Mouse (Mus musculus): ENCODE results near the gene Zmat5. TPM values are rescaled to one million over a fixed set of nuclear protein-coding genes. Genes with fewer than 3 reads are reported as not detected.

Gene Zmat5
- polyA plus RNA-seq, 1 experiment from 2014 or later: 76.7 TPM

DNA sequence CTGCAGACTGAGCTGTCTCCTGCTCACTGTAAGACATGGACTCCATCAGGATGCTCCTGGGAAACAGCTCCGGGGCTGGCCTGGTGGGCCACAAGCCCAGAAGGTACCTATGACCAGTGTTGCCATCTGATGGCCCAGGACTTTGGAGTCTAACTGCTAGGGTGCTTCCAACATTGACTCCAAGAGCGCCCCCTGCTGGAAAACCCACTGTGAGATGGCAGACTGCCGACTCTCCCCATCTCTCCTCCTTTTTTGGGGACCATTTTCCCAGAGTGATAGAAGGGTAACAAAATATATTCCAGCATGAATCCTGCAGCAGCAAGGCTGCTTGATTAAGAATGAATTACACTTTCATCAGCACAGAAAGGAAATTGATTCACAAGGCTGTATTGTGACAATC, 68.4 kb downstream of the Zmat5 start:
- Histone ChIP-seq H3K4me1 (replicated peaks) (no peaks in the 10 kb centered on the region), H3K9me3 (no peaks in the 10 kb centered on the region), H3K36me3 (peaks cover 60% of the 10 kb centered on the region), H3K9ac (replicated peaks) (no peak overlapping the region), H3K4me3 (replicated peaks) (no peak overlapping the region), H3K27me3 (no peaks in the 10 kb centered on the region), H3K4me2 (no peak overlapping the region), H3K27ac (no peak overlapping the region)
- WGBS: 29% methylated on average over 3 of the region's 3 CpGs
- no peak for ATAC-seq (ENCODE audit: insufficient number of reproducible peaks, insufficient read depth, low FRiP score, low TSS enrichment, low read depth)

DNA sequence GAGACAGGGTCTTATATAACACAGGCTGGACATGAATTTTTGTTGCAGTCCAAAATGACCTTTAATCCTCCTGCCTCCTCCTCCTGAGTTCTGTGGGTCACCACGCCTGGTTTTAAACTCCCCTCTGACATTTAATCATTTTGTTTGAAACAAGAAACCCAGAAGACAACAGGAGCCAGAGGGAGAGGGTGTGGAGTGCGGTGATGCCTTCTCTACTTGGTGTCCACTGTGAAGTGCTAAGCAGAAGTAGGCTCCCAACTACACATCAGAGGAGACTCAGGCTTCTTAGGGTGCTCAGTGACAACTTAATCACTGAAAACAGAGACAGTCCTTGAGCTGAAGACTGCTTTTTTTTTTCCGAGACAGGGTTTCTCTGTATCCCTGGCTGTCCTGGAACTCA, 76.4 kb downstream of the Zmat5 start:
- Histone ChIP-seq H3K36me3 (peaks cover 90% of the 10 kb centered on the region), H3K4me3 (replicated peaks) (no peak overlapping the region), H3K4me2 (no peak overlapping the region), H3K27ac (no peak overlapping the region), H3K9ac (replicated peaks) (no peak overlapping the region), H3K27me3 (no peaks in the 10 kb centered on the region), H3K9me3 (no peaks in the 10 kb centered on the region), H3K4me1 (replicated peaks) (no peaks in the 10 kb centered on the region)
- WGBS: 75% methylated on average over 3 of the region's 3 CpGs
- no peak for ATAC-seq (ENCODE audit: insufficient number of reproducible peaks, insufficient read depth, low FRiP score, low TSS enrichment, low read depth)

DNA sequence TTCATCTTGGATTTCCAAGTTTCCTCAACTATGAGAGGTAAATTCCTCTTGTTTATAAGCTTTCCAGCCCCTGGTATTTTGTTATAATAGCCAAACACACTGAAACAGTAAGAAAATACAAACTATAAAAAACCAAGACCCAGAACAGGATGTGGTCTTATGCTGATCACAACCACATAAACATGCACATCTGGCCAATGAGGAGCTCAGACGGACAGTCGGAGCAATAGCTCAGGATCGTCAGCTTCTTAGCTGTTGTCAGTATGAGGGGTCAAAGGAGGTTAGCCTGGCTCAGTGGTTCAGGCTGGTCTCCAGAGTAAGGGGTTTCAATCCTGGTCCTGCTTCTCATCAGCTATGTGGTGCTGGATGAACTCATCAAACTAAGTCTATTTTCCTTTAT, 78.6 kb downstream of the Zmat5 start:
- 85% methylated on average over 3 of the region's 3 CpGs for WGBS
- H3K9me3 ChIP-seq: no peaks in the 10 kb centered on the region
- H3K4me1 ChIP-seq (replicated peaks): no peaks in the 10 kb centered on the region
- no peak overlapping the region for H3K4me2 ChIP-seq
- no peaks in the 10 kb centered on the region for H3K27me3 ChIP-seq
- peaks cover 92% of the 10 kb centered on the region for H3K36me3 ChIP-seq
- H3K9ac ChIP-seq (replicated peaks): no peak overlapping the region
- ATAC-seq (ENCODE audit: insufficient number of reproducible peaks, insufficient read depth, low FRiP score, low TSS enrichment, low read depth): no peak
- H3K4me3 ChIP-seq (replicated peaks): no peak overlapping the region
- H3K27ac ChIP-seq: no peak overlapping the region

DNA sequence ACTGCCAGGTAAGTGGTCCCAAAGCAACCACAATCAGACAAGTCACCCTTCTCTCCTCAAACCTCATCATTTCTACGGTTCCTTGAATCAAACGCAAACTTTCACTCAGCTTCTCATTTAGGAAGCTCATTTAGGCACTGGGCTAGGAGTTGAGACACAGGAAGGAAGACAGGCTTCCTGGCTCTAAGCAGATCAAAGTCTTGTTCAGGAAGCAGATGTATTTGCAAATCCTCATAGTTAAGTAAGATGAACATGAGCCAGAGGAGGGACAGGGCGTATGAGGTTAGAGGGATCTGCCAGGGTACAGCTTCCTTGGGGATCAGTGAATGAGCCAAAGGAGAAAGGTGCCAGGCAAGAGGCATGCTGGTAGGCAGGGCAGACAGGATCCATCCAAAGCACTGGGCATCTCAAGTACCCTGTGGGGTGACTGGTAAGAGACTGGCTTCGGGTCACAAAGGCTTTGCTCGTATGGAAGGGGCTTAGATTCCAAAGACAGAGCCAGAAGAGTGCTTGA, 80.2 kb downstream of the Zmat5 start:
- no peak overlapping the region for H3K27ac ChIP-seq
- peaks cover 92% of the 10 kb centered on the region for H3K36me3 ChIP-seq
- H3K9ac ChIP-seq (replicated peaks): no peak overlapping the region
- no peaks in the 10 kb centered on the region for H3K27me3 ChIP-seq
- H3K4me1 ChIP-seq (replicated peaks): no peaks in the 10 kb centered on the region
- H3K4me2 ChIP-seq: no peak overlapping the region
- 79% methylated on average over 5 of the region's 5 CpGs for WGBS
- ATAC-seq (ENCODE audit: insufficient number of reproducible peaks, insufficient read depth, low FRiP score, low TSS enrichment, low read depth): no peak
- no peak overlapping the region for H3K4me3 ChIP-seq (replicated peaks)
- no peaks in the 10 kb centered on the region for H3K9me3 ChIP-seq

Other genes with a start within 250 kb of the Zmat5 start
- 39.5 and 40.0 TPM in 2 replicates for gene Mtmr3, start 109.8 kb upstream of the Zmat5 start, polyA plus RNA-seq (2016; fragmentation: Nextera tagmentation; extraction: Ambion mirVana)
- gene Gm11032, start 84.6 kb upstream of the Zmat5 start, polyA plus RNA-seq (2016; fragmentation: Nextera tagmentation; extraction: Ambion mirVana): not detected in 2 replicates
- gene Ascc2, start 66.9 kb upstream of the Zmat5 start, polyA plus RNA-seq (2016; fragmentation: Nextera tagmentation; extraction: Ambion mirVana): 37.2 and 39.7 TPM in 2 replicates
- gene Uqcr10, start 336 bp upstream of the Zmat5 start, polyA plus RNA-seq (2016; fragmentation: Nextera tagmentation; extraction: Ambion mirVana): 646 and 679 TPM in 2 replicates
- gene Cabp7, start 42.1 kb downstream of the Zmat5 start, polyA plus RNA-seq (2016; fragmentation: Nextera tagmentation; extraction: Ambion mirVana): 0.08 TPM in 2 replicates
- gene Nf2, start 144.9 kb downstream of the Zmat5 start, polyA plus RNA-seq (2016; fragmentation: Nextera tagmentation; extraction: Ambion mirVana): 59.8 and 68.0 TPM in 2 replicates
- gene Nipsnap1, start 169.3 kb downstream of the Zmat5 start, polyA plus RNA-seq (2016; fragmentation: Nextera tagmentation; extraction: Ambion mirVana): 85.8 and 87.1 TPM in 2 replicates
- 40.3 and 44.3 TPM in 2 replicates for gene Thoc5, start 190.6 kb downstream of the Zmat5 start, polyA plus RNA-seq (2016; fragmentation: Nextera tagmentation; extraction: Ambion mirVana)
- gene Nefh, start 243.4 kb downstream of the Zmat5 start, polyA plus RNA-seq (2016; fragmentation: Nextera tagmentation; extraction: Ambion mirVana): 0.19 and 0.27 TPM in 2 replicates

Data from limb, embryonic 12.5 days (tissue).